ENCODE assay signal across 18 mouse cellular contexts in genomic region chr16:32728240-32728639, GRCm38 (mm10). TPM values are rescaled to one million over a fixed set of nuclear protein-coding genes. Genes with fewer than 3 reads are reported as not detected.
A peak's percentile ranks its signal among the peaks of the same experiment; 100 is the strongest.
DNase-seq lines count a peak whose midpoint lies in the region; ATAC-seq and TF ChIP-seq lines count a peak whose summit lies in the region.
"Had no signal": no experiment of that assay in that cellular context is flagged by ENCODE, and none has a peak within 500 bp of the region (broad histone marks: within the 10 kb centered on the region; RNA-seq: fewer than 3 reads in every experiment).

No protein-coding gene starts in this region.

- no peaks in the 10 kb centered on the region for H3K9me3 ChIP-seq in limb, embryonic 14.5 days (ENCODE audit: control insufficient read depth, low read length)
- H3K9me3 ChIP-seq in limb, embryonic 10.5 days (replicated peaks) = no peaks in the 10 kb centered on the region
- no peaks in the 10 kb centered on the region for H3K9me3 ChIP-seq in intestine, postnatal 0 days (ENCODE audit: control insufficient read depth)
- no peaks in the 10 kb centered on the region for H3K9me3 ChIP-seq in stomach, embryonic 16.5 days (replicated peaks; ENCODE audit: control insufficient read depth, low read length)
- no peaks in the 10 kb centered on the region for H3K9me3 ChIP-seq in forebrain, embryonic 14.5 days (replicated peaks; ENCODE audit: control insufficient read depth, low read length)
- H3K9me3 ChIP-seq: heart, embryonic 15.5 days; hindbrain, embryonic 10.5 days; midbrain, embryonic 15.5 days had no signal

- ATAC-seq in limb, embryonic 14.5 days (ENCODE audit: low FRiP score, low read depth) = no peak
- ATAC-seq in intestine, postnatal 0 days = peak; percentile 70; the same call in 1 of the 2 replicates
- ATAC-seq in stomach, embryonic 16.5 days (ENCODE audit: insufficient read depth, low FRiP score) = 0 out of 2 replicates have a peak, but pooled peaks have one; percentile 39
- no peak for ATAC-seq in forebrain, embryonic 14.5 days
- ATAC-seq: forebrain, embryonic 13.5 days; midbrain, embryonic 15.5 days had no signal

- H3K4me1 ChIP-seq in limb, embryonic 14.5 days (ENCODE audit: control insufficient read depth, insufficient read depth, low read length) = no peaks in the 10 kb centered on the region
- H3K4me1 ChIP-seq in limb, embryonic 10.5 days = no peaks in the 10 kb centered on the region
- peaks cover 3% of the 10 kb centered on the region; the same call in 1 of the 2 replicates for H3K4me1 ChIP-seq in intestine, postnatal 0 days (replicated peaks; ENCODE audit: control insufficient read depth, insufficient read depth, low read length)
- peaks cover 3% of the 10 kb centered on the region for H3K4me1 ChIP-seq in stomach, embryonic 16.5 days (ENCODE audit: control insufficient read depth, insufficient read depth, low read length)
- H3K4me1 ChIP-seq in forebrain, embryonic 14.5 days (ENCODE audit: control insufficient read depth, insufficient read depth, low read length) = no peaks in the 10 kb centered on the region
- H3K4me1 ChIP-seq: forebrain, embryonic 13.5 days; heart, embryonic 15.5 days; hindbrain, embryonic 10.5 days; midbrain, embryonic 15.5 days had no signal

- no peak for TF ChIP-seq POLR2A in limb, embryonic 14.5 days (IDR thresholded peaks at IDR 0.05; ENCODE audit: borderline replicate concordance, extremely low read depth, insufficient read depth, insufficient read length)

- H3K27me3 ChIP-seq in limb, embryonic 14.5 days (ENCODE audit: control insufficient read depth, insufficient read depth, low read length) = no peaks in the 10 kb centered on the region
- H3K27me3 ChIP-seq in limb, embryonic 10.5 days (ENCODE audit: low read depth, poor library complexity, severe bottlenecking) = no peaks in the 10 kb centered on the region
- no peaks in the 10 kb centered on the region for H3K27me3 ChIP-seq in intestine, postnatal 0 days (replicated peaks; ENCODE audit: control insufficient read depth, insufficient read depth, low read length)
- H3K27me3 ChIP-seq in stomach, embryonic 16.5 days (ENCODE audit: control insufficient read depth, insufficient read depth, low read length) = no peaks in the 10 kb centered on the region
- H3K27me3 ChIP-seq in forebrain, embryonic 14.5 days (replicated peaks; ENCODE audit: control insufficient read depth, insufficient read depth, low read length) = no peaks in the 10 kb centered on the region
- H3K27me3 ChIP-seq: forebrain, embryonic 13.5 days; heart, embryonic 15.5 days; midbrain, embryonic 15.5 days had no signal

- no peaks in the 10 kb centered on the region for H3K36me3 ChIP-seq in limb, embryonic 14.5 days (ENCODE audit: control insufficient read depth, insufficient read depth, low read length)
- no peaks in the 10 kb centered on the region for H3K36me3 ChIP-seq in limb, embryonic 10.5 days
- H3K36me3 ChIP-seq in intestine, postnatal 0 days (ENCODE audit: control insufficient read depth, insufficient read depth) = no peaks in the 10 kb centered on the region
- H3K36me3 ChIP-seq in stomach, embryonic 16.5 days (ENCODE audit: control insufficient read depth, insufficient read depth, low read length) = no peaks in the 10 kb centered on the region
- H3K36me3 ChIP-seq in forebrain, embryonic 14.5 days (ENCODE audit: control insufficient read depth, insufficient read depth, low read length) = no peaks in the 10 kb centered on the region
- H3K36me3 ChIP-seq: heart, embryonic 15.5 days; hindbrain, embryonic 10.5 days; midbrain, embryonic 15.5 days had no signal

- H3K4me3 ChIP-seq in limb, embryonic 14.5 days (replicated peaks; ENCODE audit: low read length) = no peak overlapping the region
- H3K4me3 ChIP-seq in limb, embryonic 10.5 days = no peak overlapping the region
- no peak overlapping the region for H3K4me3 ChIP-seq in intestine, postnatal 0 days (ENCODE audit: low read depth, low read length)
- no peak overlapping the region for H3K4me3 ChIP-seq in stomach, embryonic 16.5 days (replicated peaks; ENCODE audit: low read length)
- no peak overlapping the region for H3K4me3 ChIP-seq in forebrain, embryonic 14.5 days (ENCODE audit: low read depth, low read length)
- H3K4me3 ChIP-seq: forebrain, embryonic 13.5 days; gastrocnemius, adult 2 months; heart, embryonic 15.5 days; hindbrain, embryonic 10.5 days; midbrain, embryonic 15.5 days had no signal

- H3K9ac ChIP-seq in limb, embryonic 14.5 days (ENCODE audit: low read depth, low read length, severe bottlenecking) = no peak overlapping the region
- no peak overlapping the region for H3K9ac ChIP-seq in intestine, postnatal 0 days (ENCODE audit: low read depth, low read length)
- H3K9ac ChIP-seq in stomach, embryonic 16.5 days (ENCODE audit: low read length) = no peak overlapping the region
- H3K9ac ChIP-seq in forebrain, embryonic 14.5 days (ENCODE audit: low read length) = no peak overlapping the region
- H3K9ac ChIP-seq: forebrain, embryonic 13.5 days; heart, embryonic 15.5 days; midbrain, embryonic 15.5 days had no signal

- TF ChIP-seq CTCF in intestine, postnatal 0 days (IDR thresholded peaks at IDR 0.05; ENCODE audit: low read depth) = no peak

- DNase-seq in limb, embryonic 14.5 days (ENCODE audit: low spot score) = peak; percentile 30
- DNase-seq in limb, embryonic 10.5 days (ENCODE audit: low spot score) = no peak
- peak; percentile 85 for DNase-seq in NIH3T3 (ENCODE audit: low read depth)
- DNase-seq in forebrain, embryonic 14.5 days (ENCODE audit: low spot score) = no peak
- no peak for DNase-seq in testis, postnatal 14 days (ENCODE audit: low spot score)
- DNase-seq: cerebellum, adult 8-10 months; embryo, embryonic 11 days; gastrocnemius, adult 2 months; left cerebral cortex, postnatal 4 days; lung, adult 2 months; right cerebral cortex, postnatal 14 days; thymus, adult 18-20 months had no signal

- no peak overlapping the region for H3K27ac ChIP-seq in limb, embryonic 14.5 days (replicated peaks; ENCODE audit: low read depth, low read length)
- no peak overlapping the region for H3K27ac ChIP-seq in limb, embryonic 10.5 days
- no peak overlapping the region for H3K27ac ChIP-seq in intestine, postnatal 0 days (ENCODE audit: low read depth, low read length)
- no peak overlapping the region for H3K27ac ChIP-seq in stomach, embryonic 16.5 days (ENCODE audit: low read length)
- H3K27ac ChIP-seq in forebrain, embryonic 14.5 days (ENCODE audit: low read depth, low read length) = no peak overlapping the region
- H3K27ac ChIP-seq: forebrain, embryonic 13.5 days; gastrocnemius, adult 2 months; heart, embryonic 15.5 days; hindbrain, embryonic 10.5 days; midbrain, embryonic 15.5 days had no signal

- no peak overlapping the region for H3K4me2 ChIP-seq in limb, embryonic 14.5 days (replicated peaks; ENCODE audit: low read depth, low read length, severe bottlenecking)
- H3K4me2 ChIP-seq in intestine, postnatal 0 days (replicated peaks; ENCODE audit: low read depth) = no peak overlapping the region
- H3K4me2 ChIP-seq in stomach, embryonic 16.5 days (ENCODE audit: low read depth, low read length) = no peak overlapping the region
- H3K4me2 ChIP-seq in forebrain, embryonic 14.5 days (ENCODE audit: low read length) = no peak overlapping the region
- H3K4me2 ChIP-seq: forebrain, embryonic 13.5 days; heart, embryonic 15.5 days; midbrain, embryonic 15.5 days had no signal

RNA-seq across cellular contexts. Expression of gene Muc4, which starts 7.4 kb away (rescaled TPM):
- 0.01 and 0.04 TPM in 2 replicates for polyA plus RNA-seq in limb, embryonic 14.5 days (2012; rRNA removed)
- polyA plus RNA-seq in limb, embryonic 14.5 days (2014; fragmentation: Nextera tagmentation; extraction: Ambion mirVana) = not detected in 2 replicates
- not detected in 2 replicates for polyA plus RNA-seq in limb, embryonic 10.5 days (2016; fragmentation: Nextera tagmentation; extraction: Ambion mirVana)
- 0.95 and 1.0 TPM in 2 replicates for polyA plus RNA-seq in intestine, postnatal 0 days (2015; fragmentation: Nextera tagmentation; extraction: Ambion mirVana)
- 5.6 and 6.4 TPM in 2 replicates for polyA plus RNA-seq in stomach, embryonic 16.5 days (2015; fragmentation: Nextera tagmentation; extraction: Ambion mirVana)
- not detected in 2 replicates for polyA plus RNA-seq in forebrain, embryonic 14.5 days (2014; fragmentation: Nextera tagmentation; extraction: Ambion mirVana)
- polyA plus RNA-seq: heart, embryonic 15.5 days; midbrain, embryonic 15.5 days had no signal

Comparison
In these comparisons a context has a peak if more than half of its experiments do, and no peak if none do; other contexts are left out.
1. DNase-seq: peak in limb, embryonic 14.5 days (single experiment) and NIH3T3 (single experiment); none in limb, embryonic 10.5 days (single experiment), forebrain, embryonic 14.5 days (single experiment) and testis, postnatal 14 days (single experiment).
2. ATAC-seq: peak in intestine, postnatal 0 days (single experiment) and stomach, embryonic 16.5 days (single experiment); none in limb, embryonic 14.5 days (single experiment) and forebrain, embryonic 14.5 days (single experiment).